Mouse (Mus musculus): ENCODE results near the gene Mmp10. TPM values are rescaled to one million over a fixed set of nuclear protein-coding genes. Genes with fewer than 3 reads are reported as not detected.

Gene Mmp10
- not detected in 2 replicates for polyA plus RNA-seq (2012; rRNA removed)

GRCm38 (mm10) chr9:7502051-7502450 is at the start of gene Mmp10:
Gene Mmp10, plus strand, starts transcription at chr9:7502352.
- no peaks in the 10 kb centered on the region for H3K4me1 ChIP-seq (ENCODE audit: control insufficient read depth, insufficient read depth, low read length)
- TF ChIP-seq POLR2A (IDR thresholded peaks at IDR 0.05; ENCODE audit: borderline replicate concordance, insufficient read depth, low read length): no peak
- no peak within 1 kb of the TSS for H3K4me3 ChIP-seq (replicated peaks; ENCODE audit: insufficient read depth, low read depth, low read length)
- H3K27me3 ChIP-seq (ENCODE audit: control insufficient read depth, insufficient read depth, low read length): no peaks in the 10 kb centered on the region
- H3K27ac ChIP-seq (ENCODE audit: insufficient read depth, low read length): no peak within 1 kb of the TSS
- 84% methylated on average over 3 of the region's 3 CpGs for WGBS
- no peak for DNase-seq

- TF ChIP-seq POLR2A (IDR thresholded peaks at IDR 0.05; ENCODE audit: borderline replicate concordance, insufficient read depth, low read length) (no peak), CTCF (IDR thresholded peaks at IDR 0.05; ENCODE audit: borderline replicate concordance, insufficient read depth, low read depth, low read length) (no peak)
- H3K27me3 ChIP-seq (ENCODE audit: control insufficient read depth, insufficient read depth, low read length): no peaks in the 10 kb centered on the region
- H3K27ac ChIP-seq (ENCODE audit: insufficient read depth, low read length): no peak overlapping the region
- WGBS: 64% methylated on average over 2 of the region's 2 CpGs
- H3K4me3 ChIP-seq (replicated peaks; ENCODE audit: insufficient read depth, low read depth, low read length): no peak overlapping the region
- DNase-seq: no peak
- H3K4me1 ChIP-seq (ENCODE audit: control insufficient read depth, insufficient read depth, low read length): no peaks in the 10 kb centered on the region
Measured at GRCm38 (mm10) chr9:7453302-7453701, 48.9 kb upstream of the Mmp10 start.

GRCm38 (mm10) chr9:7470262-7470661 is 31.9 kb upstream of the Mmp10 start:
- H3K27me3 ChIP-seq (ENCODE audit: control insufficient read depth, insufficient read depth, low read length): no peaks in the 10 kb centered on the region
- no peak for DNase-seq
- no peak overlapping the region for H3K4me3 ChIP-seq (replicated peaks; ENCODE audit: insufficient read depth, low read depth, low read length)
- TF ChIP-seq CTCF (IDR thresholded peaks at IDR 0.05; ENCODE audit: borderline replicate concordance, insufficient read depth, low read depth, low read length): no peak
- TF ChIP-seq POLR2A (IDR thresholded peaks at IDR 0.05; ENCODE audit: borderline replicate concordance, insufficient read depth, low read length): no peak
- 61% methylated on average over 1 of the region's 1 CpGs for WGBS
- no peaks in the 10 kb centered on the region for H3K4me1 ChIP-seq (ENCODE audit: control insufficient read depth, insufficient read depth, low read length)
- no peak overlapping the region for H3K27ac ChIP-seq (ENCODE audit: insufficient read depth, low read length)

- Histone ChIP-seq H3K4me1 (ENCODE audit: control insufficient read depth, insufficient read depth, low read length) (no peaks in the 10 kb centered on the region), H3K4me3 (replicated peaks; ENCODE audit: insufficient read depth, low read depth, low read length) (no peak overlapping the region), H3K27ac (ENCODE audit: insufficient read depth, low read length) (no peak overlapping the region), H3K27me3 (ENCODE audit: control insufficient read depth, insufficient read depth, low read length) (no peaks in the 10 kb centered on the region)
- TF ChIP-seq CTCF (IDR thresholded peaks at IDR 0.05; ENCODE audit: borderline replicate concordance, insufficient read depth, low read depth, low read length): no peak
- TF ChIP-seq POLR2A (IDR thresholded peaks at IDR 0.05; ENCODE audit: borderline replicate concordance, insufficient read depth, low read length): no peak
- DNase-seq: no peak
- WGBS: 72% methylated on average over 5 of the region's 5 CpGs
Measured at GRCm38 (mm10) chr9:7483684-7484394, 18.3 kb upstream of the Mmp10 start.

GRCm38 (mm10) chr9:7501138-7501537 is 1.0 kb upstream of the Mmp10 start:
- Histone ChIP-seq H3K4me3 (replicated peaks; ENCODE audit: insufficient read depth, low read depth, low read length) (no peak overlapping the region), H3K4me1 (ENCODE audit: control insufficient read depth, insufficient read depth, low read length) (no peaks in the 10 kb centered on the region), H3K27me3 (ENCODE audit: control insufficient read depth, insufficient read depth, low read length) (no peaks in the 10 kb centered on the region), H3K27ac (ENCODE audit: insufficient read depth, low read length) (no peak overlapping the region)
- no peak for DNase-seq
- no peak for TF ChIP-seq POLR2A (IDR thresholded peaks at IDR 0.05; ENCODE audit: borderline replicate concordance, insufficient read depth, low read length)
- WGBS: 72% methylated on average over 3 of the region's 3 CpGs

GRCm38 (mm10) chr9:7507321-7507876 is 5.2 kb downstream of the Mmp10 start:
- no peak for TF ChIP-seq POLR2A (IDR thresholded peaks at IDR 0.05; ENCODE audit: borderline replicate concordance, insufficient read depth, low read length)
- no peak for TF ChIP-seq CTCF (IDR thresholded peaks at IDR 0.05; ENCODE audit: borderline replicate concordance, insufficient read depth, low read depth, low read length)
- Histone ChIP-seq H3K27me3 (ENCODE audit: control insufficient read depth, insufficient read depth, low read length) (no peaks in the 10 kb centered on the region), H3K4me3 (replicated peaks; ENCODE audit: insufficient read depth, low read depth, low read length) (no peak overlapping the region), H3K27ac (ENCODE audit: insufficient read depth, low read length) (no peak overlapping the region), H3K4me1 (ENCODE audit: control insufficient read depth, insufficient read depth, low read length) (no peaks in the 10 kb centered on the region)
- 78% methylated on average over 7 of the region's 7 CpGs for WGBS
- DNase-seq: no peak

GRCm38 (mm10) chr9:7509619-7510233 is 7.6 kb downstream of the Mmp10 start:
- TF ChIP-seq POLR2A (IDR thresholded peaks at IDR 0.05; ENCODE audit: borderline replicate concordance, insufficient read depth, low read length): no peak
- no peak for TF ChIP-seq CTCF (IDR thresholded peaks at IDR 0.05; ENCODE audit: borderline replicate concordance, insufficient read depth, low read depth, low read length)
- no peak for DNase-seq
- Histone ChIP-seq H3K27ac (ENCODE audit: insufficient read depth, low read length) (no peak overlapping the region), H3K27me3 (ENCODE audit: control insufficient read depth, insufficient read depth, low read length) (no peaks in the 10 kb centered on the region), H3K4me1 (ENCODE audit: control insufficient read depth, insufficient read depth, low read length) (no peaks in the 10 kb centered on the region), H3K4me3 (replicated peaks; ENCODE audit: insufficient read depth, low read depth, low read length) (no peak overlapping the region)
- WGBS: 88% methylated on average over 10 of the region's 10 CpGs

All from cerebellum, adult 2 months (tissue).